Mouse (Mus musculus) mature B cell (primary cell): ENCODE data around the gene Abtb1.

Experiments used
- in situ Hi-C: fragments of 300-500 bp; cut with MboI; formaldehyde crosslinking; loops from 2 replicates; pipeline ENCODE4 v1.14.3; 2019

The Abtb1 gene

GRCm38 (mm10) chr6:88831456-88831855 lies 10.3 kb downstream of the Abtb1 start:
- in situ Hi-C loops: loop anchor here (25.0 kb wide), 1 partner anchor 269 kb away; no protein-coding TSS in a partner anchor

- in situ Hi-C loops: loop anchor here (25.0 kb wide), 1 partner anchor 268 kb away; no protein-coding TSS in a partner anchor
These were observed 11.6 kb downstream of the Abtb1 start for GRCm38 (mm10) chr6:88830112-88830702.

GRCm38 (mm10) chr6:88829579-88829978 lies 12.2 kb downstream of the Abtb1 start:
- in situ Hi-C loops: loop anchor here (25.0 kb wide), 1 partner anchor 267 kb away; no protein-coding TSS in a partner anchor

GRCm38 (mm10) chr6:88828206-88829009 lies 13.4 kb downstream of the Abtb1 start:
- in situ Hi-C loops: loop anchor here (25.0 kb wide), 1 partner anchor 266 kb away; no protein-coding TSS in a partner anchor

- in situ Hi-C loops: loop anchor here (25.0 kb wide), 1 partner anchor 265 kb away; no protein-coding TSS in a partner anchor
These were observed 14.2 kb downstream of the Abtb1 start for GRCm38 (mm10) chr6:88827395-88828205.

GRCm38 (mm10) chr6:88826965-88827364 lies 14.8 kb downstream of the Abtb1 start:
- in situ Hi-C loops: loop anchor here (25.0 kb wide), 1 partner anchor 265 kb away; no protein-coding TSS in a partner anchor

- in situ Hi-C loops: loop anchor here (25.0 kb wide), 1 partner anchor 264 kb away; no protein-coding TSS in a partner anchor
These were observed 15.2 kb downstream of the Abtb1 start for GRCm38 (mm10) chr6:88826545-88826944.

GRCm38 (mm10) chr6:88826088-88826487 lies 15.7 kb downstream of the Abtb1 start:
- in situ Hi-C loops: loop anchor here (25.0 kb wide), 1 partner anchor 264 kb away; no protein-coding TSS in a partner anchor

- in situ Hi-C loops: no loop called here
These were observed 17.6 kb downstream of the Abtb1 start for GRCm38 (mm10) chr6:88824183-88824582.

- in situ Hi-C loops: no loop called here
These were observed 19.9 kb downstream of the Abtb1 start for GRCm38 (mm10) chr6:88821901-88822300.

- in situ Hi-C loops: no loop called here
These were observed 20.5 kb downstream of the Abtb1 start for GRCm38 (mm10) chr6:88821294-88821693.

GRCm38 (mm10) chr6:88820853-88821252 lies 20.9 kb downstream of the Abtb1 start:
- in situ Hi-C loops: no loop called here

GRCm38 (mm10) chr6:88816913-88817312 lies 24.9 kb downstream of the Abtb1 start:
- in situ Hi-C loops: no loop called here

GRCm38 (mm10) chr6:88815489-88815888 lies 26.3 kb downstream of the Abtb1 start:
- in situ Hi-C loops: no loop called here

- in situ Hi-C loops: no loop called here
These were observed 26.7 kb downstream of the Abtb1 start for GRCm38 (mm10) chr6:88815036-88815435.

- in situ Hi-C loops: no loop called here
These were observed 28.0 kb downstream of the Abtb1 start for GRCm38 (mm10) chr6:88813832-88814231.

GRCm38 (mm10) chr6:88812886-88813285 lies 28.9 kb downstream of the Abtb1 start:
- in situ Hi-C loops: no loop called here

GRCm38 (mm10) chr6:88811880-88812400 lies 29.8 kb downstream of the Abtb1 start:
- in situ Hi-C loops: no loop called here

- in situ Hi-C loops: no loop called here
These were observed 30.4 kb downstream of the Abtb1 start for GRCm38 (mm10) chr6:88811396-88811795.

GRCm38 (mm10) chr6:88810291-88810690 lies 31.5 kb downstream of the Abtb1 start:
- in situ Hi-C loops: no loop called here
